Mouse (Mus musculus): ENCODE data around the gene Ncf4. TPM values are rescaled to one million over a fixed set of nuclear protein-coding genes. Genes with fewer than 3 reads are reported as not detected.
"Not testable (repeated sequence)": the region's sequence is repeated elsewhere in the genome, so short reads cannot be mapped to it uniquely, and the experiment has no call there.

Gene Ncf4
- polyA plus RNA-seq, 1 experiment from 2014 or later = 3.1 TPM

- Histone ChIP-seq H3K36me3 (ENCODE audit: insufficient read depth, low read length) (no peaks in the 10 kb centered on the region), H3K27ac (ENCODE audit: low read length) (no peak overlapping the region), H3K4me3 (ENCODE audit: low read length) (no peak overlapping the region), H3K27me3 (ENCODE audit: insufficient read depth, low read length) (no peaks in the 10 kb centered on the region), H3K9me3 (ENCODE audit: low read length) (no peaks in the 10 kb centered on the region), H3K4me1 (ENCODE audit: insufficient read depth, low read length) (no peaks in the 10 kb centered on the region), H3K9ac (replicated peaks; ENCODE audit: low read length) (no peak overlapping the region), H3K4me2 (replicated peaks; ENCODE audit: low read depth, low read length) (no peak overlapping the region)
- 54% methylated on average over 3 of the region's 3 CpGs for WGBS
- ATAC-seq (ENCODE audit: low FRiP score, low TSS enrichment) = no peak
Observed at GRCm38 (mm10) chr15:78248410-78248809, 3.8 kb downstream of the Ncf4 start.

- no peaks in the 10 kb centered on the region for H3K36me3 ChIP-seq (ENCODE audit: insufficient read depth, low read length)
- H3K4me3 ChIP-seq (ENCODE audit: low read length) = no peak overlapping the region
- H3K27me3 ChIP-seq (ENCODE audit: insufficient read depth, low read length) = peaks cover 5% of the 10 kb centered on the region; the same call in 1 of the 2 replicates
- H3K9me3 ChIP-seq (ENCODE audit: low read length) = no peaks in the 10 kb centered on the region
- H3K4me2 ChIP-seq (replicated peaks; ENCODE audit: low read depth, low read length) = no peak overlapping the region
- WGBS = 15% methylated on average over 20 of the region's 20 CpGs
- H3K27ac ChIP-seq (ENCODE audit: low read length) = no peak overlapping the region
- H3K4me1 ChIP-seq (ENCODE audit: insufficient read depth, low read length) = no peaks in the 10 kb centered on the region
- H3K9ac ChIP-seq (replicated peaks; ENCODE audit: low read length) = no peak overlapping the region
- ATAC-seq (ENCODE audit: low FRiP score, low TSS enrichment) = no peak
Observed at GRCm38 (mm10) chr15:78254751-78255150, 10.2 kb downstream of the Ncf4 start.

GRCm38 (mm10) chr15:78256602-78257259, 12.1 kb downstream of the Ncf4 start:
- not testable (repeated sequence) for H3K27ac ChIP-seq (ENCODE audit: low read length); ATAC-seq (ENCODE audit: low FRiP score, low TSS enrichment); H3K4me1 ChIP-seq (ENCODE audit: insufficient read depth, low read length); H3K4me2 ChIP-seq (replicated peaks; ENCODE audit: low read depth, low read length); H3K4me3 ChIP-seq (ENCODE audit: low read length); H3K36me3 ChIP-seq (ENCODE audit: insufficient read depth, low read length); H3K9ac ChIP-seq (replicated peaks; ENCODE audit: low read length); H3K27me3 ChIP-seq (ENCODE audit: insufficient read depth, low read length); H3K9me3 ChIP-seq (ENCODE audit: low read length)

DNA sequence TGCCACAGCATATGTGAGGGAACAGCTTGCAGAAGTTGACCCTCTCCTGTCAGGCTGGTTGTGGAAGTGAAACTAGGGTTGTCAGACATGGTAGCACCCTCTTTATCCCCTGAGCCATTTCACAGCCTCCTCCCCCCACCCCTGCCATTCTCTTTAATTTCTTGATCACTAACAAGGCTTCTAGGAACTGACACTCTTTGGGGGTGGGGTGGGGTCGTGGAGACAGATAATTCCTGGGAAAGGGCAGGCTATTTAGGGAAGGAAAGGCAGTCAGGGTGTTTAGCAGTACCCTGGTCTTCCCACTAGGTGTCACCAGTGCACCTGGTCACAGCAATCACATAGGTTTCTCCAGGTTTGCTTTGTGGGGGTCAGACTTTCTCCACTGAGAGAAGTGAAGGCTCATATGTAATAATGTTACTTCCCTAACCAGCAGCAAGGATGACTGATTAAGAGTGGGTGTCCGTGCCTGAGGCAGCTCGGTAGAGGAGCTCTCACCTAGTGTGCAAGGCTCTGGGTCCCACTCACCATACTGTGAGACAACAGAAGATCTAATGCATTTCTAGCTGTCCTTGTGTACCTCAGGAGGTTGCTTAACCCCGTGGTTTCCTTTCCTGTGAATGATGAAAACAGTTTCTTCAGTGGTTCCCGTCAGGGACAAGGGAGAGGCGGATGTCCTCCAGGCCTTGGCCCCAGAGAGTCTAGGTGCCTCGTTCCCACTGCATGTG, 12.9 kb downstream of the Ncf4 start:
- H3K27ac ChIP-seq (ENCODE audit: low read length) = no peak overlapping the region
- WGBS = 42% methylated on average over 7 of the region's 7 CpGs
- no peak overlapping the region for H3K9ac ChIP-seq (replicated peaks; ENCODE audit: low read length)
- H3K27me3 ChIP-seq (ENCODE audit: insufficient read depth, low read length) = peaks cover 5% of the 10 kb centered on the region; the same call in 1 of the 2 replicates
- H3K4me3 ChIP-seq (ENCODE audit: low read length) = no peak overlapping the region
- ATAC-seq (ENCODE audit: low FRiP score, low TSS enrichment) = no peak
- no peaks in the 10 kb centered on the region for H3K36me3 ChIP-seq (ENCODE audit: insufficient read depth, low read length)
- no peak overlapping the region for H3K4me2 ChIP-seq (replicated peaks; ENCODE audit: low read depth, low read length)
- H3K4me1 ChIP-seq (ENCODE audit: insufficient read depth, low read length) = no peaks in the 10 kb centered on the region
- H3K9me3 ChIP-seq (ENCODE audit: low read length) = no peaks in the 10 kb centered on the region

DNA sequence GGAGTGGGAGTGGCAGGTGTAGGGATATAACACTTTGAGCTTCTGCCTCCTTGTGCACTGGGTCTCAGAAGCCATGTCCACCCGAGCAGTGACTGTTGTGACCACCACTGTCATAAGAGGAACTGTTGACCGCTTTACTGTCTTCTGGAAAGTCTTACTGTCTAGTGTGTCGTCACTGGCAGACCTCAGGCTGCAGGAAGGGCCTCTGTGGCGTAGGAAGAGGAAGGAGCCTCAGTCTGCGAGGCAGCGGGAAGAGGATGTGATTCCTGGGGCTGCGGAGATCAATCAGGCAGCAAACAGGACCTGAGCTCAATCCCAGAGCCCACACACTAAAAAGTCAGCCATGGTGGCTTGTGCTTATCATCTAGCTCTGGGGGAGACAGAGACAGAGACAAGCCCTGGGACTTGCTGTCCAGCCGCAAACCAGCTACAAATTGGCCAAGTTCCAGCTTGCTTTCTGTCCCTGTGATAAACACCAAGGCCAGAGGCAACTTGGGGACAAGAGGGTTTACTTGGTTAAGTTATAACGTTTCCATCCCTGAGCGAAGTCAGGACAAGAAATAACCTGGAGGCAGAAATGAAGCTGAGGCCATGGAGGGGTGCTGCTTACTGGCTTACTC, 13.8 kb downstream of the Ncf4 start:
- no peak overlapping the region for H3K9ac ChIP-seq (replicated peaks; ENCODE audit: low read length)
- H3K4me3 ChIP-seq (ENCODE audit: low read length) = no peak overlapping the region
- H3K9me3 ChIP-seq (ENCODE audit: low read length) = no peaks in the 10 kb centered on the region
- no peaks in the 10 kb centered on the region for H3K36me3 ChIP-seq (ENCODE audit: insufficient read depth, low read length)
- no peaks in the 10 kb centered on the region for H3K4me1 ChIP-seq (ENCODE audit: insufficient read depth, low read length)
- no peak for ATAC-seq (ENCODE audit: low FRiP score, low TSS enrichment)
- H3K4me2 ChIP-seq (replicated peaks; ENCODE audit: low read depth, low read length) = no peak overlapping the region
- 59% methylated on average over 10 of the region's 10 CpGs for WGBS
- peaks cover 5% of the 10 kb centered on the region; the same call in 1 of the 2 replicates for H3K27me3 ChIP-seq (ENCODE audit: insufficient read depth, low read length)
- H3K27ac ChIP-seq (ENCODE audit: low read length) = no peak overlapping the region

DNA sequence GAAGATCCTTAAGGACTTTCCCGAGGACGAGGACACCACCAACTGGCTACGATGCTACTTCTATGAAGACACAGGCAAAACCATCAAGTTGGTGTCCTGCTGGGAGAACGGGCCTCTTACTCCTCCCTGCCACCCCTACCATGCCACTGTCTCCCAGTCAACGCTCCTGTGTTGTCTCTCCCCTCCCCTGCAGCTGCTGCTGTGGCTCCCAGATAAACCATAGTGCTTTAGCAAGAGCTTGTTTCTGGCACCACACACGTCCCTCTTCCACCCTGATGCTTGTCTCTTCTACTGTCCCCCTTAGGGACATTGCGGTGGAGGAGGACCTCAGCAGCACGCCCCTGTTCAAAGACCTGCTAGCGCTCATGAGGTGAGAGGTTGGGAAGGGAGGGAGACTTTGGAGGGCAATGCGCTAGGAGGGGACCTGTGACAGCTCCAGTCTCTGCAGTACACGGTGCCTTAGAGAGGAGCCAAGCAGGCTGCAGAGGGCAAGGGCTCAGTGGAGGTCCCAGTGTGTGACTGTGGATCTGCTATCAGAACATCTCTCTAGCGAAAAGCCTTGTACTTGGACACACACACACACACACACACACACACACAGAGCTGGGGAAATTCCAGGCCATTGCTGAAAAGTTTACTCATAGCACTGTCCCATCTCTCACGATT, 16.2 kb downstream of the Ncf4 start:
- H3K27ac ChIP-seq (ENCODE audit: low read length) = no peak overlapping the region
- no peaks in the 10 kb centered on the region for H3K27me3 ChIP-seq (ENCODE audit: insufficient read depth, low read length)
- no peaks in the 10 kb centered on the region for H3K4me1 ChIP-seq (ENCODE audit: insufficient read depth, low read length)
- H3K9me3 ChIP-seq (ENCODE audit: low read length) = 0 out of 2 replicates have a peak, but pooled peaks cover 2% of the 10 kb centered on the region
- no peak overlapping the region for H3K4me3 ChIP-seq (ENCODE audit: low read length)
- H3K4me2 ChIP-seq (replicated peaks; ENCODE audit: low read depth, low read length) = no peak overlapping the region
- no peaks in the 10 kb centered on the region for H3K36me3 ChIP-seq (ENCODE audit: insufficient read depth, low read length)
- H3K9ac ChIP-seq (replicated peaks; ENCODE audit: low read length) = no peak overlapping the region
- 60% methylated on average over 13 of the region's 13 CpGs for WGBS
- no peak for ATAC-seq (ENCODE audit: low FRiP score, low TSS enrichment)

- no peak for ATAC-seq (ENCODE audit: low FRiP score, low TSS enrichment)
- Histone ChIP-seq H3K9ac (replicated peaks; ENCODE audit: low read length) (no peak overlapping the region), H3K27ac (ENCODE audit: low read length) (no peak overlapping the region), H3K27me3 (ENCODE audit: insufficient read depth, low read length) (no peaks in the 10 kb centered on the region), H3K9me3 (ENCODE audit: low read length) (0 out of 2 replicates have a peak, but pooled peaks cover 2% of the 10 kb centered on the region), H3K4me1 (ENCODE audit: insufficient read depth, low read length) (no peaks in the 10 kb centered on the region), H3K4me3 (ENCODE audit: low read length) (no peak overlapping the region), H3K36me3 (ENCODE audit: insufficient read depth, low read length) (no peaks in the 10 kb centered on the region), H3K4me2 (replicated peaks; ENCODE audit: low read depth, low read length) (no peak overlapping the region)
- WGBS = 80% methylated on average over 3 of the region's 3 CpGs
Observed at GRCm38 (mm10) chr15:78263286-78263685, 18.7 kb downstream of the Ncf4 start.

- no peaks in the 10 kb centered on the region for H3K4me1 ChIP-seq (ENCODE audit: insufficient read depth, low read length)
- ATAC-seq (ENCODE audit: low FRiP score, low TSS enrichment) = no peak
- 0 out of 2 replicates have a peak, but pooled peaks cover 2% of the 10 kb centered on the region for H3K9me3 ChIP-seq (ENCODE audit: low read length)
- no peaks in the 10 kb centered on the region for H3K36me3 ChIP-seq (ENCODE audit: insufficient read depth, low read length)
- no peak overlapping the region for H3K4me3 ChIP-seq (ENCODE audit: low read length)
- H3K27me3 ChIP-seq (ENCODE audit: insufficient read depth, low read length) = no peaks in the 10 kb centered on the region
- WGBS = 72% methylated on average over 10 of the region's 10 CpGs
- H3K9ac ChIP-seq (replicated peaks; ENCODE audit: low read length) = no peak overlapping the region
- no peak overlapping the region for H3K27ac ChIP-seq (ENCODE audit: low read length)
- no peak overlapping the region for H3K4me2 ChIP-seq (replicated peaks; ENCODE audit: low read depth, low read length)
Observed at GRCm38 (mm10) chr15:78267441-78267840, 22.8 kb downstream of the Ncf4 start.

DNA sequence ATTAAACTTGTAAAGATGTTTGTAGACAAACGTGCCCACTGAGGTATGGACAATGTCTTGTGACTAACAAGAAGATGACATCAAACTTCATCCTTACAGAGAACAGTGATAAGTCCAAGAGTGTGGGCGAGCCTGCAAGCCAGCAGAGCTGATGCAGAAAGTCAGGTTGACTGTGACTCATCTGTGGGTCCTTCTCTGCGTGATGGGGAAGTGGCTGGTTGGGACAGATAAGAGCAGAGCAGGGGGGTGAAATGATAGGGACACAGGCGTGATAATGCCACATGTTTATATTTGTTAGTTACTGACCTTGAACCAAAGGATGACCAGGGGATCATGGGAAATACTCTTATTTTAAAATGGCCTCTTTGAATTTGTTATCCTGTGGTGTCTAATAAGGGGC, 23.3 kb downstream of the Ncf4 start:
- no peak overlapping the region for H3K9ac ChIP-seq (replicated peaks; ENCODE audit: low read length)
- 0 out of 2 replicates have a peak, but pooled peaks cover 2% of the 10 kb centered on the region for H3K9me3 ChIP-seq (ENCODE audit: low read length)
- H3K36me3 ChIP-seq (ENCODE audit: insufficient read depth, low read length) = no peaks in the 10 kb centered on the region
- ATAC-seq (ENCODE audit: low FRiP score, low TSS enrichment) = no peak
- WGBS = 73% methylated on average over 4 of the region's 4 CpGs
- no peak overlapping the region for H3K4me3 ChIP-seq (ENCODE audit: low read length)
- H3K4me1 ChIP-seq (ENCODE audit: insufficient read depth, low read length) = no peaks in the 10 kb centered on the region
- H3K27me3 ChIP-seq (ENCODE audit: insufficient read depth, low read length) = no peaks in the 10 kb centered on the region
- H3K4me2 ChIP-seq (replicated peaks; ENCODE audit: low read depth, low read length) = no peak overlapping the region
- H3K27ac ChIP-seq (ENCODE audit: low read length) = no peak overlapping the region

Measured in kidney, embryonic 16.5 days (tissue).